Mouse (Mus musculus): ENCODE measurements around the gene Gm17657. TPM values are rescaled to one million over a fixed set of nuclear protein-coding genes. Genes with fewer than 3 reads are reported as not detected.

The Gm17657 gene
- not detected in 2 replicates for polyA plus RNA-seq (2012; rRNA removed)

DNA sequence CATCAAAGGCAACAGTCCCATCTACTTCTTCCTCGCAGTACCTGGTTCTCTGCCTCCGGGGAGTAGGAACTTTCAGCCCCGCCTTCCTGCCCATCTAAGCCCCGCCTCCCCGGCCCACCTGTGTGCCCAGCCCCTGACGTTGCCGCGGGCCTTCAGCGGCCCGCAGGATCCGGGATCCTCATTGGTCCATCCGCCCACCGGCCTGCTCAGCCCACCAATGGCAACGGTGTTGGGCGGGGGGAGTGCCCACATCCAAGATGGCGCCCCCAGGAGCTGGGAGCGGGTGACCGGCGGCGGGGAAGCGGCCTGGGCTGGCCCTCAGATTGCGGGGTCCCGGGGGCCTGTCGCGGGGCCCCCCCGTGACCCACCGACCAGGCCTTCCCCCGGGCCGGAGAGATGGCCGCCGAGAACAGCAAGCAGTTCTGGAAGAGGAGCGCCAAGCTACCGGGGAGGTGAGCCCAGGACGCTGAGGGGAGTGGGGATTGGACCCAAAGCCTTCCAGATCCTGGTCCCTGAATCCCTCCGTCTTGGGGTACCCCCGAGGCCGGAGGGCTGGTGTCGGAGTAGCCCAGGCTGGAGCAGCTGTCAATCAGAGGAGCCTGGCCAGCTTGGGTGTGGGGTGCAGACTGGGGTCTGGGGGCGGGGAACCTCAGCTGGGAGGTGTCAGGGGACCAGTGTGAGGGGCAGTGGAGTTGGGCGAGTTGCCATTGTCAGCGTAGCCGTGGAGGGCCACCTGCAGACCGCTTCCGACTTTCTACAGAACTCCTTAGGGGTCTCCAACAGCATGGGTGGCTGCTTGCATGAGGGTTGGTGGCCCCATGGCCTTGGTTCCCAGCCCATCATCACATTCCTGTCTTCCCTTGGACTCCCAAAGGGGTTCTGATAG is at the start of gene Gm17657, which contains the start of gene Tbc1d22b:
TSS of gene Gm17657 (minus strand) at position 96 of the 886 bp plus-strand sequence.
TSS of gene Tbc1d22b (plus strand) at position 243 of the 886 bp plus-strand sequence.

DNA sequence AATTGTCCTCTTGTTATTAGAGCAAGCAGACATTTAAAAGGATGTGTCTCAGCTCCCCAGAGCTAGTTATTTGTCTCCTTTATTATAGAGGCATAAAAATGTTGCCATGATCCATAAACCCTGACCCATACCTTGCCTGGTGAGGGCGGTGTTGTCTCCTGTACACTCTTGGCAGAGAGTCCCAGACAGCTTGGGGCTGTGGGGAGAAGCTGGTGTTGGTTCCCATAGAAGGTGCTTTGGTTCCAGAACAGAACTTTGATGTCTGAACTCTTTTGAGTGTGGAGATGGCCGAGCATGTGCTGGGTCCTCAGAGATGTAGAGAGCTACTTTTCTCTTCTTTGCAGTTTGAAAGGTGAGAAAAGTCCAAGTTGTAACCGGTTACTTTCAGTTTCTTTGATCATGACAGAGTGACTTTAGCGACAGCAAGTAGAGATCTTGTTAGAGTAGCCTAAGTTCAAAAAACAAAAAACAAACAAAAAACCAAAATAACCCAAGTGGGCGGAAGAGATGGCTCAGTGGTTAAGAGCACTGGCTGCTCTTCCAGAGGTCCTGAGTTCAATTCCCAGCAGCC is 2.8 kb upstream of the Gm17657 start, which contains the start of gene Tmem217:
TSS of gene Tmem217 (minus strand) at position 224 of the 571 bp plus-strand sequence.

GRCm38 (mm10) chr17:29490713-29491581 is 58.5 kb downstream of the Gm17657 start, which contains the start of gene Pim1:
TSS of gene Pim1 (plus strand) at chr17:29490753.

Other genes with a start within 250 kb of the Gm17657 start
- gene Pi16, start 232.0 kb downstream of the Gm17657 start, polyA plus RNA-seq (2012; rRNA removed) = 6.7 and 8.0 TPM in 2 replicates
- gene Mtch1, start 201.7 kb downstream of the Gm17657 start, polyA plus RNA-seq (2012; rRNA removed) = 74.7 and 76.7 TPM in 2 replicates
- gene Fgd2, start 188.7 kb downstream of the Gm17657 start, polyA plus RNA-seq (2012; rRNA removed) = 14.0 and 14.2 TPM in 2 replicates
- 49.7 and 60.0 TPM in 2 replicates for gene Pim1, start 58.9 kb downstream of the Gm17657 start, polyA plus RNA-seq (2012; rRNA removed)
- 3.3 and 3.7 TPM in 2 replicates for gene Tbc1d22b, start 147 bp upstream of the Gm17657 start, polyA plus RNA-seq (2012; rRNA removed)
- 0.04 TPM in 1 of 2 replicates, not detected in the other for gene Tmem217, start 2.7 kb upstream of the Gm17657 start, polyA plus RNA-seq (2012; rRNA removed)
- gene Rnf8, start 65.2 kb upstream of the Gm17657 start, polyA plus RNA-seq (2012; rRNA removed) = 14.1 and 14.9 TPM in 2 replicates
- 1.6 and 1.9 TPM in 2 replicates for gene Gm28043, start 65.2 kb upstream of the Gm17657 start, polyA plus RNA-seq (2012; rRNA removed)
- 24.5 and 28.2 TPM in 2 replicates for gene Cmtr1, start 111.0 kb upstream of the Gm17657 start, polyA plus RNA-seq (2012; rRNA removed)
- 7.6 and 8.9 TPM in 2 replicates for gene Ccdc167, start 167.4 kb upstream of the Gm17657 start, polyA plus RNA-seq (2012; rRNA removed)